Mouse (Mus musculus): ENCODE measurements around the gene Tradd. TPM values are rescaled to one million over a fixed set of nuclear protein-coding genes. Genes with fewer than 3 reads are reported as not detected.

The Tradd gene
- 5.4 and 5.6 TPM in 2 replicates for polyA plus RNA-seq (2012; rRNA removed)

DNA sequence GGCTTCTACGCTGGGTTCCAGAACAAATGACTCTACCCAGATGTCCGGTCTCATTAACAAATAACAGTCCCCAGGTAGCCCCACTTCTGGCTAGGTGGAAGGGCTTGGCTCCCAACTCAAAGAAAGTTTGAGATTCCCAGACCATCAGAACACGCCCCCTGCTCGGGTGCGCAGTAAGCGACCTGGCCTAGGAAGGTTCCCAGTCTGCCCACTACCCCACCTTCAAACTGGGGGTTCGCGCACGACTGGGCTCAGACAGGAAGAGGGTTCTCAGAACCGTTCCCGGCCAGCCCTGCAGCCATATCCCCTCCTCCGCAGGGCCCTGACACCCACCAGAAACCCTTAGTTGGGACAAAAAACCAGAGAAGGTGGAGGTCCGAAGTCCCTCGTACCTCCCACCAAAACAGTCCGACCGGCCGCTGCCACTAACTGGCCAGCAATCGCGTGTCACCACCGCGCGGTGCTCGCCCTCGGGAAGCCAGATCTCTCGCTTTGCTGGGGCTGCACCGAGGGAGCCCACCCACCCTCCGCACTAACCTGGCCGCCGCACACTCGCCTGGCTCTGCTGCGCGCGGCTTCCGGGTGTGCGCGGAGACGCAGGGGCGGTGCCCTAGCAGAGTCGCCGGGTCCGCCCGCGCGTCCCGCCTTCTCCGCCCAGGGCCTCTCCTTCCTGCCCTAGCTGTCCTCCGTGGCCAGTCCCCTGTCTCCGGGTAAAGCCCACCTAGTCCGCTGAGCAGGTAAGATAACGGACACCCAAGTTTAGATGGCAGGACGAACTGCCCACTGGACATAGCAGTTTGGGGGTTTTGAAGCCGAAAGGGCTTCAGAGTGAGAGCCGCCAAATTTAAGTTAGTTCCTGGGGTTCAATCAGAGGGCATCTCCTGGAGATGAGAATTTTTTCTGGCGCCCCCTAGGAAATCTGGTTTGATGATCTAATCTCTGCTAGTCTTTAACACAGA is at the start of gene Tradd, which contains the start of gene Fbxl8:
Gene Tradd (minus strand): TSS at position 586 of the 959 bp plus-strand sequence.
Gene Fbxl8 (plus strand): TSS at position 625 of the 959 bp plus-strand sequence.

DNA sequence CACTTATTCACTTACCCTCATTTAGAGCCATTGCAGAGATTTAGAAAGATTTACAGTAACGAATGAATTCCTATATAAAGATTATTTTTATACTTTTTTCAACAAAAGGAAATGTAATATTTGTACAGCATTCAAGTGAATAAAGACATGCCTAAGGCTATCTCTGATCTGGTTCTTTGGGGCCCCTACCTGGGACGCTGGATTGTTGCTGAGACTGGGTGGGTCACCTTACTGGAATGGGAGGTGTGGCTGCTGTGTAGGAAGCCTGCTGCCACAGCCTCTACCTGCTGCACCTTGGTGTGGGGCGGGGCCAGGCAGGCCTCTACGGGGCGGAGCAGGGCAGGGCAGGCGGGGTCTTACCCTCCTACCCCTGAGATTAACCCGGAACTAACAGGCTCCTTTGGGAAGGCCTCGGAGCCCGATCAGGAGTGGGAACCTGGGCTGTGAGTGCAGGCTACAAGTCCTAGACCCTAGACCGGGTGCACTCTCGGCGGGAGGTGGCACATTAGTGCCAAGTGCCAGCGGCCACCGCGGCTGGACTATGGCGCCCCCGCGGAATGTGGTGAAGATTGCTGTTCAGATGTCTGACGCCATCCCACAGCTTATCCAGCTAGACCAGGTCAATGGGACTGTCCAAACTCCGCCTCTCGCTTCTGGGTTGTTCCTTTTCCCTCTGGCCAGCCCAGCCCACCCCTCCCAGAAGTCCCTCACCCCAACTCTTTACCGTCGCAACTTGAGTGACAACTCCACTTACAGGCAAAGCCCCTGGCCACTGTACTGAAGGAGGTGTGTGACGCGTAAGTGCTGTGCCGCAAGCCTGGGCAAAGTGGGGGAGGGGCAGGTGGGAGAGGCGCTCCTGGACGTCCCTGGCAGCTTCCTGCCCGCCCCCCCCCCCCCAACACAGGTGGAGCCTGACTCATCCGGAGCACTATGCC is 41.1 kb upstream of the Tradd start, which contains the start of gene Elmo3:
Gene Elmo3 (plus strand): TSS at position 391 of the 935 bp plus-strand sequence.

DNA sequence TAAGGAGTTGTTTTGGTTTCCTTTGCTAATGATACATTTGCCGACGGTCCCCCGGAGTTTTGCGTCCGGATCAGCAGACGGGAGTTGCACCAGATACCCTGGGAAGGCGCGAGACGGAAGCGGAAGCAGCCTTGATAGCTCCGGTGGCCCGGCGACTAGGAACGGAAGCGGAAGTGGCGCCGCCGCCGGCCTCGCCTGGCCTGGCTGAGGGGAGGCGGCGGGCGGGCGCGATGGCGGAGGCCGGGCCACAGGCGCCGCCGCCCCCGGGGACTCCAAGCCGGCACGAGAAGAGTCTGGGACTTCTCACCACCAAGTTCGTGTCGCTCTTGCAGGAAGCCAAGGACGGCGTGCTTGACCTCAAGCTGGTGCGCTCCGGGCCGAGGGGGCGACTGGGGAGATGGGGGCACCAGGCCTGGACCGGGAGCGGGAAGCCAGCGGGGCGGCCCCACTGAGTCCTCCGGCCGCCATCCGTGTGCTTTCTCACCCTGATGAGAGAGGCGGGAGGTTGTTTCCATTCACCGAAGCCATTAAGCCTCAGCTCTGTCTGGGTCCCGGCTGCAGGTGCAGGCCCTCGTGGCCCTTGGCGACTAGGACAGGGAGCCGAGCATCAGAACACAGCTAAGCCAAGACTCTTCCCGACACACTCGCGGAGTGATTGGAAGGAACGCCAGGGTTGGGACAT is 33.2 kb upstream of the Tradd start, which contains the start of gene E2f4:
Gene E2f4 (plus strand): TSS at position 153 of the 682 bp plus-strand sequence.

DNA sequence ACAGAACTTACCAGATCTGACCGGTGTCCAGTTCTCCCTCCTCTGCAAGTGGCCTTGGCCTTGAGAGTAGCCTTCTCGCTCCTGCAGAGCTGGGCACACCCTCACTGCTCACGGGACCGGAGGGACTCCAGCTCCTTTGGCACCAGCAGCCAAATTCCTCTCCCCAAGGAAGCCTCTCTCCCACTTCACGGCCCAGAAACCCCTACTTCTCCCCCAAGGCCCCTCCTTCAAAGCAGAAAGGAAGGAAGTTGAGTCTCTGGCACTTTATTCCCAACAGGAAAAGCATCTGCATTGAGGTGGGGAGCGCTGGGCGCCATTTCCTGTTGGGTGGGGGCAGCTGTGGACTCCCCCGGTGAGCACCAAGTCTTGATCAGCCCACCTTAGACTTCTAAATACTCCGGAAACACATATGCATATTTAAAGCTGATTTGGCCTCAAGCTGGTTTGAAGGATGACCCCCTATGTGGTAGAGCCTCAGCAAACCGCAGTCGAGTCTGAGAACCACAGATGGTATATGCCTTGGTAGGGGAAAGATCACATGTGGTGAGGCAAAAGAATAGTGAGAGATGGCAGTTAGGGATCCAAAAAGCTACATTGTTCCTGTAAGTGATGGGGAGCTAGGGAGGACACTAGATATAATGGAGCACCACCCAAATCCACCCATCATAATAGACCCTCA is 31.6 kb upstream of the Tradd start, which contains the start of gene Exoc3l:
Gene Exoc3l (minus strand): TSS at position 207 of the 679 bp plus-strand sequence.

DNA sequence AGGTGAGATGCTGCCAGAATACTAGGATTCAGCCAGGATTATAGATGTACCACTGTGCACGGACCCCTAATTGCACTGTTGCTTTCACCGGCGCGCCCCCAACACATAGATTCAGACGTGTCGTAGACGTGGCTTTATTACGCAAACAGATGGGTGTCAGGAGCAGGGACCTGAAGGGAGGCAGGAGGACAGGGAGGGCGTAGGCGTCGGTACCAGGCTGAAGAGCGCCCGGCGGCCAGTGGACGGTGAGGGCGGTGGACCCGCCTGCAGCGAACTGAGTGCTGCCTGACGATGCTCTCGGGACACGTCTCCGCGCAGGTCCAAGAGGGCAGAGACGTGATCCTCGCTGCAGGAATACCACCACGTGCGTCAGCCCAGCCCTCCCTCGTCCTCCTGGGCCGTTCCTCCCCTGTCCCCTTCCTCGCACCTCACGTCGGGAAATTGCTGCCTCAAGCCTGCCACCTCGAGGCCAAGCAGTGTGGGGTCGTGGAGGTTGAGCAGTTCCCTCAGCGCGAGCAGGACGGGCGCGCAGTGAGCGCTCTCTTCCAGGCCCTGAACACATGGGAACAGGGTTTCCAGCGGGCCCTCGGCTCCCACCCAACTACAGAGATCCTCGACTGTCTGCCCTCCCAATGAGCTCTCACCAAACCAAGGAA is 25.5 kb upstream of the Tradd start, which contains the start of gene 4931428F04Rik:
Gene 4931428F04Rik (minus strand): TSS at position 60 of the 656 bp plus-strand sequence.

DNA sequence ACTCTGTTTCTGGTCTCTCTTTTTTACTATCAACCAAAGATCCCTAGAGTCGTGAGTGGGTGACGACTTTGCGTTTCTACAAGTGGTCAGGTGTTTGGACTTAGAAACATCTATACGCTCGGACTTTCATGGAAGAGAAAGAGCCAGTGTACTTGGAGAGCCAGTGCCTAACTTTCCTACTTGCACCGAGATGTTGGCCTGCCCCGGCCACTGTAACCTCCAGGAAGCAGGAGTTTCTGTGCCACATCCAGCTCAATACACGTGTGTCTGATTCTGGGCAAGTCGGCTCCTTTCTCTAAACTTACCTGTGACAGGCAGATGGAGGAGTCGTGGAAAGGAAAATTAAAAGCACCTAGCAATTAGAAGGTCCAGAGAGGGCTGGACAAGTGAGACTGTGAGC is 11.4 kb upstream of the Tradd start, which contains the start of gene Nol3:
Gene Nol3 (plus strand): TSS at position 301 of the 400 bp plus-strand sequence.

DNA sequence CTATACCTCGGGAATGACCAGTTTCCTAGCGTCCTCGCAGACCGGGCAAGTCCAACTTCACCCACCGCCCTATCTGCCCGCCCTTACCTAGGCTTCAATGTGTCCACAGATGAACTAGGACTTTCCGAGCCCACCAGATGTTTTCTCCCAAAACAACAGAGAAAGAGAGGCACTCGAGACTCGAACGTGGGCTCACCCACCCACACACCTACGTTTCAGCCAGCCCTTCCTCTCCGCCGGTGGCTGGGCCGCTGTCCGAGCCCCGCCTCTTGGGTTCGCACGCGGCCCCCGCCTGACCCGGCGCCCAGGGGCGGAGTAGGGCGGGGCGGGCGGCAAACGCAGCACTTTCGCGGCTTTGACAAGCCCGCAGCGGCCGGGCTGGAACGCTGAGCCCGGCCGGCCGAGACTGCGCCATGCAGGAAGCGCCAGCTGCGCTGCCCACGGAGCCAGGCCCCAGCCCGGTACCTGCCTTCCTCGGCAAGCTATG is 5.1 kb upstream of the Tradd start, which contains the start of gene Hsf4:
Gene Hsf4 (plus strand): TSS at position 341 of the 487 bp plus-strand sequence.

DNA sequence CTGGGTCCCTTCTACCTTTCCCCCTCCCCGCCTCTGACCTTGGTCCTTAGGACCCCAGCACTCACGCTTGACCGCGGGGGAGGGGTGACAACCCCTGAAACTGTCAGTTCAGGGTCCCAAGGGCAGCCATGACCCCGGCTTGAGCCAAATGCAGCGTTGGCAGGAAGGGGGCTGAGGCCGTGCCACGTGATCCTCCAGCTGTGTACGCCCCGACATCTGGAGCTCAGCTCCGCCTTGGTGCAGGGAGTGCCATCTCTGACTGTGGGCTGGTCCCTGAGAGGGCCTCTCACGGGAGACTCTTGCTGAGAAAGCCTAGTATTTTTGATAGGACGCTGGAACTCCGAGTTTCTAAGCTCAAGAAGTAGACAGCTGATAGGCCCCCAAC is 9.5 kb downstream of the Tradd start, which contains the start of gene B3gnt9:
Gene B3gnt9 (minus strand): TSS at position 188 of the 385 bp plus-strand sequence.

DNA sequence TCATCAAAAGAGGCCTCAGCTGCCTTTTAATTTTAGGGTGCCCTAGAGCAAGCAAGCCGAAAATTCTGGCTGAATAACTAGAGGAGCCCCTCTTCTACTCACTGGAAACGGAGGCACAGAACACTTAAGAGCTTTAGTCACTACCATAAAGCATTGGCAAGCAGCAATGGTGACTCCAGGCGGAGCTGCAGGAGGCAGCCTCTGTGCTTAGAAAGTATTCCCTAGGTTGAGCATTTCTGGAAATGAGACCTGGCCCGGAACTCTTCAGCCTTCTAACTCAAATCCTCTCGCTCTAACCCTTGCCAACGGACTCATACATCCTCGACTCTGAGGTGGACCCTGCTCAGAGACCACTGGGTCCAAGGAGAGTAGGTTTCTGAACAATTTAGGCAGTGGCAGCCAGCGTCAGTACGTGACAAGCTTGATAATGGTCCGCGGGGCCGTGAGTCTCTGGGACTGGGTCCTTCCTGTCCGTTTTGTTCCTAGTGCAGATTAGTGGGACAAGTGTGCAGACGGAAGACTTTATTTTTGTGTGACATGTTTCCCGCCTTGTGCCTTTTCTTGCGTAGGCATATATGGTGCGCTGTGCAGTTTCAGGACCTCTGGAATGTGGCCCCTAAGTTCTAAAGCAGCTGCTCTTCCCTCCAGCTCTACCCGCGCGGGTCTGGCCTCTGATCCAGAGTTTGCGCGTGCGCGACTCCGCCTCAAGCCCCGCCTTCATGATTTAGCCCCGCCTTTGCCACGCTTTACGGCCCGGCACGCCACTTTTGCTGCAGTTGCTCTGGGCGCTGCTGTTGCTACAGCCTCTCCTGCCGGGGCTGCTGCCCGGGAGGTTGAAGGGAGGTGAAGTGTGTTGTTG is 39.8 kb downstream of the Tradd start, which contains the start of gene D230025D16Rik:
Gene D230025D16Rik (plus strand): TSS at position 733 of the 859 bp plus-strand sequence.

Other genes with a start within 250 kb of the Tradd start
- 0.19 and 0.23 TPM in 2 replicates for gene Ces3a, start 216.0 kb downstream of the Tradd start, polyA plus RNA-seq (2012; rRNA removed)
- gene Ces3b, start 180.9 kb downstream of the Tradd start, polyA plus RNA-seq (2012; rRNA removed): not detected in 2 replicates
- gene Ces4a, start 132.8 kb downstream of the Tradd start, polyA plus RNA-seq (2012; rRNA removed): not detected in 2 replicates
- 5.0 and 7.1 TPM in 2 replicates for gene Cbfb, start 93.9 kb downstream of the Tradd start, polyA plus RNA-seq (2012; rRNA removed)
- gene D230025D16Rik, start 39.5 kb downstream of the Tradd start, polyA plus RNA-seq (2012; rRNA removed): 10.6 and 12.9 TPM in 2 replicates
- gene B3gnt9, start 9.5 kb downstream of the Tradd start, polyA plus RNA-seq (2012; rRNA removed): 1.4 and 1.7 TPM in 2 replicates
- 0.77 and 0.93 TPM in 2 replicates for gene Fbxl8, start within 50 bp of the Tradd start, polyA plus RNA-seq (2012; rRNA removed)
- gene Hsf4, start 5.2 kb upstream of the Tradd start, polyA plus RNA-seq (2012; rRNA removed): 0.01 and 0.03 TPM in 2 replicates
- gene Nol3, start 11.5 kb upstream of the Tradd start, polyA plus RNA-seq (2012; rRNA removed): 0.02 and 0.07 TPM in 2 replicates
- gene 4931428F04Rik, start 25.3 kb upstream of the Tradd start, polyA plus RNA-seq (2012; rRNA removed): 1.1 TPM in 2 replicates
- gene Exoc3l, start 31.5 kb upstream of the Tradd start, polyA plus RNA-seq (2012; rRNA removed): 5.9 and 7.1 TPM in 2 replicates
- 221 and 269 TPM in 2 replicates for gene E2f4, start 33.1 kb upstream of the Tradd start, polyA plus RNA-seq (2012; rRNA removed)
- 3.3 and 3.8 TPM in 2 replicates for gene Elmo3, start 41.0 kb upstream of the Tradd start, polyA plus RNA-seq (2012; rRNA removed)
- 8.4 and 9.2 TPM in 2 replicates for gene Lrrc29, start 61.7 kb upstream of the Tradd start, polyA plus RNA-seq (2012; rRNA removed)
- 57.5 and 62.2 TPM in 2 replicates for gene Tmem208, start 61.7 kb upstream of the Tradd start, polyA plus RNA-seq (2012; rRNA removed)
- gene Fhod1, start 83.3 kb upstream of the Tradd start, polyA plus RNA-seq (2012; rRNA removed): 3.6 and 4.4 TPM in 2 replicates
- 0.75 and 0.82 TPM in 2 replicates for gene Slc9a5, start 84.2 kb upstream of the Tradd start, polyA plus RNA-seq (2012; rRNA removed)
- 0.02 and 0.07 TPM in 2 replicates for gene Plekhg4, start 108.7 kb upstream of the Tradd start, polyA plus RNA-seq (2012; rRNA removed)
- gene Kctd19, start 148.9 kb upstream of the Tradd start, polyA plus RNA-seq (2012; rRNA removed): not detected in 2 replicates
- gene Lrrc36, start 149.0 kb upstream of the Tradd start, polyA plus RNA-seq (2012; rRNA removed): 0.08 and 0.10 TPM in 2 replicates
- gene Tppp3, start 206.9 kb upstream of the Tradd start, polyA plus RNA-seq (2012; rRNA removed): 0.69 and 2.4 TPM in 2 replicates
- gene Zdhhc1, start 232.3 kb upstream of the Tradd start, polyA plus RNA-seq (2012; rRNA removed): 1.9 and 2.1 TPM in 2 replicates